Mouse (Mus musculus) forebrain, embryonic 11.5 days (tissue): ENCODE results near the gene Clcf1. TPM values are rescaled to one million over a fixed set of nuclear protein-coding genes. Genes with fewer than 3 reads are reported as not detected.

Experiments used
- ATAC-seq: fragments of 200-750 bp; cut with Nextera tagmentation; replicated peaks from 2 replicates; pipeline ENCODE4 v1.8.0; 2017; ENCODE audit warnings: moderate TSS enrichment; ENCODE audit not compliant: low FRiP score
- DNase-seq: peaks from one replicate; pipeline ENCODE4 v3.0.0-alpha.2; 2017; ENCODE audit warnings: low spot score
- H3K27ac ChIP-seq: fragments of 300-500 bp; sonication (generic); 2 replicates; pipeline ENCODE4 v1.5.1; 2014; ENCODE audit warnings: low read depth, low read length
- H3K27me3 ChIP-seq: fragments of 300-500 bp; sonication (generic); 2 replicates; pipeline ENCODE4 v1.6.1; 2014; ENCODE audit warnings: mild to moderate bottlenecking, low read length, mixed read lengths; ENCODE audit not compliant: control insufficient read depth, insufficient read depth
- H3K36me3 ChIP-seq: fragments of 300-500 bp; sonication (generic); 2 replicates; pipeline ENCODE4 v1.6.1; 2014; ENCODE audit warnings: mild to moderate bottlenecking, low read length, moderate library complexity, mixed read lengths; ENCODE audit not compliant: control insufficient read depth, insufficient read depth
- H3K4me1 ChIP-seq: fragments of 300-500 bp; sonication (generic); replicated peaks from 2 replicates; pipeline ENCODE4 v1.6.1; 2014; ENCODE audit warnings: low read length, mixed read lengths; ENCODE audit not compliant: control insufficient read depth, insufficient read depth
- H3K4me2 ChIP-seq: fragments of 300-500 bp; sonication (generic); 2 replicates; pipeline ENCODE4 v1.6.1; 2014; ENCODE audit warnings: low read depth, mild to moderate bottlenecking, low read length, moderate library complexity, mixed read lengths; ENCODE audit not compliant: severe bottlenecking
- H3K4me3 ChIP-seq: fragments of 300-500 bp; sonication (generic); 2 replicates; pipeline ENCODE4 v1.5.1; 2014; ENCODE audit warnings: low read depth, low read length
- H3K9ac ChIP-seq: fragments of 300-500 bp; sonication (generic); 2 replicates; pipeline ENCODE4 v1.6.1; 2014; ENCODE audit warnings: low read length
- H3K9me3 ChIP-seq: fragments of 300-500 bp; sonication (generic); 2 replicates; pipeline ENCODE4 v1.6.1; 2016; ENCODE audit warnings: low read length, mixed read lengths; ENCODE audit not compliant: control insufficient read depth
- WGBS: fragments of 180-500 bp; shearing (Covaris S2); extraction: QIAGEN DNeasy Blood & Tissue Kit; methylation state at CpG from one replicate; pipeline ENCODE4 v1.1.7; 2014; 5-methylcytosine and 5-hydroxymethylcytosine counted together
- polyA plus RNA-seq: library from polyadenylated mRNA; unstranded; fragments of >200 nt; fragmentation: Nextera tagmentation; extraction: Ambion mirVana; gene quantifications from 2 replicates; pipeline ENCODE4 v1.2.1, GENCODE M21; 2014

Gene Clcf1
- polyA plus RNA-seq, 1 experiment from 2014 or later: 1.8 TPM

GRCm38 (mm10) chr19:4201291-4201909 lies 12.6 kb upstream of the Clcf1 start, which contains the start of gene Rad9a:
TSS of gene Rad9a (minus strand) at chr19:4201662.
- ATAC-seq: peak; percentile 89
- WGBS: under 1% methylated on average over 34 of the region's 34 CpGs
- H3K4me1 ChIP-seq: peaks cover 18% of the 10 kb centered on the region

GRCm38 (mm10) chr19:4202149-4202548 lies 11.9 kb upstream of the Clcf1 start:
- 23% methylated on average over 7 of the region's 7 CpGs for WGBS
- H3K36me3 ChIP-seq: peaks cover 2% of the 10 kb centered on the region; the same call in 1 of the 2 replicates
- ATAC-seq: no peak; the same call in 1 of the 2 replicates

More at GRCm38 (mm10) chr19:4201291-4201909, 12.6 kb upstream of the Clcf1 start, which contains the start of gene Rad9a:
- peaks cover 4% of the 10 kb centered on the region; the same call in 1 of the 2 replicates for H3K36me3 ChIP-seq
- no peaks in the 10 kb centered on the region for H3K27me3 ChIP-seq
- peak within 1 kb of the TSS; percentile 88 for H3K9ac ChIP-seq
- peak within 1 kb of the TSS; percentile 69 for H3K4me3 ChIP-seq
- peak within 1 kb of the TSS; percentile 97 for H3K4me2 ChIP-seq
- peak within 1 kb of the TSS; percentile 53; the same call in 1 of the 2 replicates for H3K27ac ChIP-seq
- no peaks in the 10 kb centered on the region for H3K9me3 ChIP-seq
- DNase-seq: peak; percentile 96

GRCm38 (mm10) chr19:4203148-4203547 lies 10.9 kb upstream of the Clcf1 start:
- no peak for DNase-seq
- Histone ChIP-seq H3K27ac (no peak overlapping the region), H3K9ac (no peak overlapping the region), H3K4me3 (no peak overlapping the region), H3K4me2 (no peak overlapping the region), H3K9me3 (no peaks in the 10 kb centered on the region), H3K4me1 (peaks cover 18% of the 10 kb centered on the region), H3K27me3 (no peaks in the 10 kb centered on the region), H3K36me3 (no peaks in the 10 kb centered on the region; the same call in 1 of the 2 replicates)
- 67% methylated on average over 3 of the region's 3 CpGs for WGBS
- no peak for ATAC-seq

More at GRCm38 (mm10) chr19:4202149-4202548, 11.9 kb upstream of the Clcf1 start:
- Histone ChIP-seq H3K4me1 (peaks cover 18% of the 10 kb centered on the region), H3K4me2 (peak overlapping the region; percentile 97), H3K4me3 (peak overlapping the region; percentile 69), H3K9ac (peak overlapping the region; percentile 88), H3K27me3 (no peaks in the 10 kb centered on the region), H3K27ac (no peak overlapping the region), H3K9me3 (no peaks in the 10 kb centered on the region)
- DNase-seq: no peak

- no peak for ATAC-seq
- no peaks in the 10 kb centered on the region; the same call in 1 of the 2 replicates for H3K36me3 ChIP-seq
- peaks cover 18% of the 10 kb centered on the region for H3K4me1 ChIP-seq
- H3K27ac ChIP-seq: no peak overlapping the region
- no peak overlapping the region for H3K4me3 ChIP-seq
- DNase-seq: no peak
- H3K27me3 ChIP-seq: no peaks in the 10 kb centered on the region
- no peak overlapping the region for H3K4me2 ChIP-seq
- 71% methylated on average over 13 of the region's 13 CpGs for WGBS
- H3K9ac ChIP-seq: no peak overlapping the region
- no peaks in the 10 kb centered on the region for H3K9me3 ChIP-seq
Measured at GRCm38 (mm10) chr19:4203604-4204326, 10.3 kb upstream of the Clcf1 start.

- 64% methylated on average over 4 of the region's 4 CpGs for WGBS
- H3K27me3 ChIP-seq: no peaks in the 10 kb centered on the region
- H3K9ac ChIP-seq: no peak overlapping the region
- no peak overlapping the region for H3K4me2 ChIP-seq
- peaks cover 18% of the 10 kb centered on the region for H3K4me1 ChIP-seq
- DNase-seq (no peak), ATAC-seq (no peak)
- no peak overlapping the region for H3K27ac ChIP-seq
- H3K36me3 ChIP-seq: no peaks in the 10 kb centered on the region; the same call in 1 of the 2 replicates
- H3K4me3 ChIP-seq: no peak overlapping the region
- H3K9me3 ChIP-seq: no peaks in the 10 kb centered on the region
Measured at GRCm38 (mm10) chr19:4204889-4205288, 9.1 kb upstream of the Clcf1 start.

- Histone ChIP-seq H3K4me3 (no peak overlapping the region), H3K4me2 (no peak overlapping the region), H3K27me3 (peaks cover 1% of the 10 kb centered on the region; the same call in 1 of the 2 replicates), H3K36me3 (no peaks in the 10 kb centered on the region), H3K9me3 (no peaks in the 10 kb centered on the region), H3K9ac (no peak overlapping the region), H3K27ac (no peak overlapping the region), H3K4me1 (peaks cover 5% of the 10 kb centered on the region)
- WGBS: 0% methylated on average over 2 of the region's 2 CpGs
- DNase-seq (peak; percentile 85), ATAC-seq (no peak; the same call in 1 of the 2 replicates)
Measured at GRCm38 (mm10) chr19:4206971-4207370, 7.1 kb upstream of the Clcf1 start.

- no peak overlapping the region for H3K9ac ChIP-seq
Measured at GRCm38 (mm10) chr19:4208563-4208962, 5.5 kb upstream of the Clcf1 start.

GRCm38 (mm10) chr19:4211891-4212588 lies 2.0 kb upstream of the Clcf1 start:
- H3K36me3 ChIP-seq: no peaks in the 10 kb centered on the region
- no peak for ATAC-seq
- H3K4me1 ChIP-seq: peaks cover 23% of the 10 kb centered on the region
- peaks cover 31% of the 10 kb centered on the region for H3K27me3 ChIP-seq
- H3K9ac ChIP-seq: peak overlapping the region; percentile 7; the same call in 1 of the 2 replicates
- WGBS: 18% methylated on average over 4 of the region's 4 CpGs
- H3K27ac ChIP-seq: no peak overlapping the region
- H3K4me3 ChIP-seq: no peak overlapping the region
- no peak for DNase-seq
- no peak overlapping the region for H3K4me2 ChIP-seq
- H3K9me3 ChIP-seq: no peaks in the 10 kb centered on the region

More at GRCm38 (mm10) chr19:4208563-4208962, 5.5 kb upstream of the Clcf1 start:
- 71% methylated on average over 5 of the region's 5 CpGs for WGBS
- Histone ChIP-seq H3K4me3 (no peak overlapping the region), H3K4me2 (no peak overlapping the region), H3K27me3 (peaks cover 10% of the 10 kb centered on the region), H3K36me3 (no peaks in the 10 kb centered on the region), H3K4me1 (peaks cover 12% of the 10 kb centered on the region), H3K27ac (no peak overlapping the region), H3K9me3 (no peaks in the 10 kb centered on the region)
- ATAC-seq: no peak
- no peak for DNase-seq
